Mouse (Mus musculus) inflammation-experienced regulatory T-cells, adult 6 months (primary cell): Measurements from ENCODE around the gene Naa25. TPM values are rescaled to one million over a fixed set of nuclear protein-coding genes. Genes with fewer than 3 reads are reported as not detected.

Experiments used
- ATAC-seq: one replicate; pipeline ENCODE4 v1.8.0; 2017
- polyA plus RNA-seq, 3 experiments: library from polyadenylated mRNA; unstranded; fragments of 100-300 nt; shearing (Covaris generic); gene quantifications; one replicate each; pipeline ENCODE4 v1.2.1; 2017

Gene Naa25
- polyA plus RNA-seq, 3 experiments from 2014 or later, result 26.1 to 40.4 (median 35.0) TPM

DNA sequence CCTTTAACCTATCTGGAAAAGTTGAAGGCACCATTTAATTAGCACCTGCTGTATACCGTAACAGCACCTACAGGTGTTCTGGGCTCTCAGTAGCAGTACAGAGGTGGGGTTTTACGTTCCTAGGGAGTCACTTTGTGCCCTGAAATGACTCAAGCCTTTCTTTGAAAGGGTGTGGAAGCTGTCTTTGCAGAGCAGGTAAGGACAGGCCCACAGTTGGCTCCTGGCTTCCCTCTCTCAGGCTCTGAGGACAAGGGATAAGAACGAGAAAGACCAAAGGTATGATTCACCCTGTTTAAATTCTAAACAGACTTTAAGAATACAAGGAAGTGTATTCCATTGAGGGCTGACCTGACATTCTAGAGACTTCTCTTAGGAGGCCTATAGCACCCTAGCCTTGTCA lies 4.3 kb upstream of the Naa25 start:
- no peak for ATAC-seq

DNA sequence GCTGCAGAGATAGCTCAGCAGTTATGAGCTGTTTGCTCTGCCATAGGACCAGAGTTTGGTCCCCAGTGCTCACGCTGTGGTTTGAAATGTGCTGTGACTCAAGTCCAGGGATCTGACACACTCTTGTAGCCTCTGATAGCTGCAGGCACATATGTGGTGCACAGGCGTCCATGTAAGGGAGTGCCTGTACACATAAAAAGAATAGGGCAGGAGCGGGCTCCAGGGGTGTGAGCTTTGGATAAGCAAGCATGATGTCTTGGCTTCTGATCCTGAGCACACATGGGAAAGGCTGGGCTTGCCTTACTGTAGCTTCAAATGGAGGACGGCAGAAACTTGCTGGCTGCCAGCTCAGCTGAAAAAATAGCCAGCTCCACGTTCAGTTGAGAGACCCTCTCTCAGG lies 2.1 kb upstream of the Naa25 start:
- no peak for ATAC-seq

DNA sequence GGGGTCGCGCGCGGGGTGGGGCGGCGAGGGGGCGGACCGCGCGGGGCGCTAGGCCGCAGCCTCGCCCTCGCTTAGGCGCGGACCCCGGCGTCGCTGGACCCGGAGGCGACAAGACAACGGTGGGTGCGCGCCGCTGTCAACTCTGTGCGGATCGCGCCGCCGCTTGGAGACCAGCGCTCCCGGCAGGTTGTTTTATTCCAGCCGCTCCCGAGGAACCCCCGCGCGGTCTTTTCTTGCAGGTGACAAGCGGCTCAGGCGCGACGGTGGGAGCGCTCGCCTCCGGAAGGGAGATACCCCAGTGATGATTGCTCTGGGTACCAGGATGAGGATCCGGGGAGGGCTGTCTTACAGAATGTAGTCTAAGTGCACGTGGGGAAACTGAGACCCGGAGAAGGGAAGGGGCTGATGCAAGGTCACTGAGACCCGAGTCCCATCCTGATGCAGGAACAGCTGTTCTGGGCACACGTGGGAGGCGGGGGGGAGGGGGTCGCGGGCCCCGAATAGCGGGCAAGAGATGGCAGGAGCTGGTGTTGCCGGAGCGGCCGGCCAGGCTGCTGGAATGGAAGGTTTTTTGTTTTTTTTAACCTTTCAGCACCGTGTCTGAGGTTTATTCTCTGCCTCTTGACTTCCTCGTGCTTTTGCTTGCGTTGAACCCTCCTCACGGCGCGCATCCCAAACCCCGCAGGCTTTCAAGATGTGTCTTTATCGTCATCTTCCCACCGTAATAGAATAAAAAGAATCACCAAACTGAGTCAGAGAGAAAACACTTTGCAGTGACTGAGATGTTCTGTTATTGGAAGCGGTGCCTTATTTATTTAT lies 619 bp downstream of the Naa25 start:
- peak; percentile 29 for ATAC-seq

DNA sequence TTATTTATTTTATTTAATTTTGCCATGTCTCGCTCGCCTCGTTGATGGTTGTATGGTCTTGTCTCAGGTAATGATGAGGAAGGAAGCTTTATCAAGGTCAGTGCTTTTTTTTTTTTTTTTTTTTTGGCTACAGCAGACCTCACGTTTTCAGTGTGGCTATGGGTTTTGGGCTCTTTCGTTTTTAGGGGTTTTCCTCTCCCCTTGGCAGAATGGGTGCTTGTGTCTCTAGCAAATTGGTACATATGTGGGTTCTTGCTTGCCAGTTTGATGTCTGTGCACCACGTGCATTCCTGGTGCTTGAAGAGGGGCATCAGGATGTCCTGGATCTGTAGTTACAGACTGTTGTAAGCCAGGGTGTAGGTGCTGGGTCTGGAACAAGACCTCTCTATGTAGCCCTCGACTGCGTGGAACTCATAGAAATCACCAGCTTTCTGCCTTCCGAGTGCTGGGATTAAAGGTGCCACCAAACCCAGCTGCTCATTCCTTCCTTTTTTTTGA lies 1.3 kb downstream of the Naa25 start:
- ATAC-seq, result no peak

DNA sequence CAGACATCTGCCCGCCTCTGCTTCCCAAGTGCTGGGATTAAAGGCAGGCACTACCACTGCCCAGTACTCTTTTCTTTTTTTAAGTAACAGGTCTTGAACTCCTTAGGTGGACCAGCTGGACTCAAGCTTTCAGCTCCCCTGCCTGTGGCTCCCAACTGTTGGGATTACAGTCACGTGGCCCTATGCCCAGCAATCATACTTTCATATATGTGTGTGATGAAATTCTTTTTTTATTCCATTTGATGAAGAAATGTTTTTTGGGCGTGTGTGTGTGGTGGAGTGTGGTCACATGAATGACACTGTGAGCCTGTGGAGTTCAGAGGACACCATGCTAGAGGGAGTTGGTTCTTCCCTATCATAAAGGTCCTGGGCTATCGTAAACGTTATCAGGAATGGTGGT lies 1.8 kb downstream of the Naa25 start:
- ATAC-seq, result no peak

DNA sequence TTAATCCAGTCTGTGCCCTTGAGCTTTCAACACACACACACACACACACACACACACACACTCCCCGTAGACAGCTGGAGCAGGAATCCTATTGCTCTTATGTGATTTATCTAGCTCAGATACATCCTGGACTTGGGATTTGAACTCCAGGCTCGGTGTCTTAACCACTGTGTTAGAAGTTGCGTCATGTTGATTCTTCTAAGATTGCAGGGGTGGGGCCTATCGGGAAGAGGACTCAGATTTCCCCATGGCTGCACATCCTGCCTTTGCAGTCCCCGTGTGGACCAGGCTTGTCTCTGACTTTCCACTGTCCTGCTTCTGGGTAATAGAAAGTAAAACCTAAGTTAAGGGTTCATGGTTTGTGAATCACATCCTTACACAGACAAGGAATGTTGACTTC lies 2.3 kb downstream of the Naa25 start:
- ATAC-seq, result no peak

DNA sequence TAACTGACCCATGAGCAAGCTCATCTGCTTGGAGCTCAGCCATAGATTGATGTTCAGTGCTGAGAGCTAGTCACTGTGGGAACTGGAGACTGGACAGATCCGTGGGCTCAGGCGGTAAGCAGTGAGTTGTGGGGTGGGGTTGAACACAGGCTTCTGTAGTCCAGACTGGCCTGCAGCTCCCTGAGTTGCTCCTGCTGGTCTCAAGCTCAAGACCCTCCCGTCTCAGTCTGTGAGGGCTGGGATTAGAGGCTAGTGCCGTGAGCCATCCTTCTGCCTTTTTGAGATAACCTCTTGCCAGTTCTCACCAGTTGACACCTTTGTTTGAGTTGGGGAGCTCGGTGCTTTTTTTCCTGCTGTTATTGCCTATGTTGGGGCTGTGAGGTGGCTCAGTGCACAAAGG lies 3.1 kb downstream of the Naa25 start:
- ATAC-seq, result no peak

DNA sequence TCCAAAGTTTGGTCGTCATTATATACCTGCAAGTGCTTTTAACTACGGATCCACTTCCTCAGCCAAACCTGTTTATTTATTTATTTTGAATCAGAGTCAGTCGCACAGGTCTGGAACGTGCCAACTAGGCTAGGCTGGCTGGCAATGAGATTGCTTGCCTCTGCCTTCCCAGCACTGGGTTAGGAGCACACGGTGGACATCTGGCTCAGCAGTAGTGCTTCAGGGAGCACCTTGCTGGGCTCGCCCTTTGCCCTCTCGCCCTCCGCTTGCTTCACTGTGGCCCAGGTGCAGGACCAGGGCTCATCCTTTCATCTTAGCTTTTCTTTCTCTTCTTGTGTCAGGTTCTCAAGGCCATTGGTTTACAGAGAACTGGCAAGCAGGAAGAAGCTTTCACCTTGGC lies 10.1 kb downstream of the Naa25 start:
- ATAC-seq, result no peak

DNA sequence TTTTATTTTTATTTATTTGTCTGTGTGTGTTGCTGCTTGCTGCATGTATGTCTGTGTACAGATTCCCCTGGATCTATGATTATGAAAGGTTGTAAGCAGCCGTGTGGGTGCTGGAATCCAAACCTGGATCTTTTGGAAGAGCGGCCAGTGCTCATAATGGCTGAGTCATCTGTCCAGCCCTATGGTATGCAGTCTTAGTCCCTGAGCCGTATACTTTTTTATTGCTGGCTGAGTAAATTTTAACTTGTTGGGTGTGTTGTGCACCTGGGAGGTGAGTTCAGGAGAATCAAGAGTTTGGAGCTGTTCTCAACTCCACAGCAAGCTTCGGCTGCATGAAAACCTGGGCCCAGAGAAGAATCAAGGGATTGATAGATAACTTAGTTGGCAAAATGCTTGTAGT lies 13.2 kb downstream of the Naa25 start:
- ATAC-seq, result no peak

DNA sequence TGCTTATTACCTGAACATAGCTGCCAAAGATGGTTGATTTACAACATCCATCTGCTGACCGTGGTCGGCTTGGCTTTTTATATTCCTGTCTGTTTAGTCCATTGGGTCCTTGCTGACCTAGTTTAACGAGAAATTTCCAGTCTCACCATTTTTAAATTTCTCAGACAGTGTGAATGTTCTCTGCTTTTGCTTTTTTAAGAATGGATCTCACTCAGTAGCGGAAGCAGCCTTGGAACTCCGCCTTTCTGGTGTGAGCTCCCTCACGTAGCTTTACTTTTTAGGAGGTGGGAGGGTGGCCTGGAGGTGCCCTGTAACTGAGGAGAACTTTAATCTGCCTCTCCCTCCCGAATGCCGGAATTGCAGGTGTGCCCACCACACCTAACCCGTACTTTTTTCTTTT lies 23.0 kb downstream of the Naa25 start:
- ATAC-seq, result no peak

DNA sequence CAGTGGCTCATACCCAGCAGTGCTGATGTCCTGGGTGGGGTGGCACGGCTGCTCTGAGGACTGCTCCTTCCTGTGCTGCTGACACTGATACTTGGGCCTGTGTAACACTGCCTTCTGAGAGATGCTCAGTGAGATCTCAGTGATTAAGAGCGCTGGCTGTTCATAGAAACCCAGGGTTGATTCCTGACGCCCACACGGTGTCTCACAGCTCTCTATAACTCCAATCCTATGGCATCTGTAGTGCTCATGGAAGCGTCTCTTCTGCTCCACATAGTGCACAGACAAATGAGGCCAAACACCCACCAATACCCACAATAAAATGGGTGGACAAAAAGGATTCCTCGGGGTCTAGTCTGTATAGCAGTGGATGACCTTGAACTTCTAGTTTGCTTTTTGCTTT lies 25.1 kb downstream of the Naa25 start:
- ATAC-seq, result no peak

DNA sequence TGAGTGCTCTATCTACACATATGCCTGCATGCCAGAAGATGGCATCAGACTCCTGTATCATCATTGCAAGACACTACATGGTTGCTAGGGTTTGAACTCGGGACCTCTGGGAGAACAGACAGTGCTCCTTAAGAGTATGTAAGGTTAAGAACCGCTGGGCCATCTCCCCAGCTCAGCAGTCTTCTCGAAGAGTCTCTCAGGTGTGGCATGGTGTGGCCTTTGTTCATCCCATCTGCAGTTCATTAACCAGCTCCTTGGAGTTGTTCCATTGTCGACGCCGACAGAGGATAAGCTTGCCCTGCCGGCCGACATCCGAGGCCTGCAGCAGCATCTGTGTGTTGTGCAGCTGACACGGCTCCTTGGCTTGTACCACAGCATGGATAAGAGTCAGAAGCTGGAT lies 25.6 kb downstream of the Naa25 start:
- no peak for ATAC-seq

DNA sequence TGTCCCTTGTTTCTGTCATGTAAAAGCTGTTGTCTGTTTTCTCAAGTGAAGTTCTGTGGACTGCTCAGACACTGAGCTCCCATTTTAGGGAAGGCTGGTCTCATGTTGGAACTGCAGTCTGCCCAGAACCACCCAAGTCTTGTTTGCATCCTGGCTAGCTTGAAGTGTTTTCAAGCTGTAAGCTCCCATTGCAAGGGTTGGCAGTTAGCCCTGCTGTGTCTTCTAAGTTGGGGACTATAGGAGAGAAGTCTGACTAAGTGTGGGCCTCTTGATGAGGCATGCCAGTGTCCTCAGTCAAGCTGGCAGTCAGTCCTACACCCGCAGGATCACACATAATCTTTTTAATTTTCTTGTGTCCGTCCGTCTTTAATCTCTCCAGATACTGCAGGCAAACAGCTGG lies 31.2 kb downstream of the Naa25 start:
- ATAC-seq, result no peak

DNA sequence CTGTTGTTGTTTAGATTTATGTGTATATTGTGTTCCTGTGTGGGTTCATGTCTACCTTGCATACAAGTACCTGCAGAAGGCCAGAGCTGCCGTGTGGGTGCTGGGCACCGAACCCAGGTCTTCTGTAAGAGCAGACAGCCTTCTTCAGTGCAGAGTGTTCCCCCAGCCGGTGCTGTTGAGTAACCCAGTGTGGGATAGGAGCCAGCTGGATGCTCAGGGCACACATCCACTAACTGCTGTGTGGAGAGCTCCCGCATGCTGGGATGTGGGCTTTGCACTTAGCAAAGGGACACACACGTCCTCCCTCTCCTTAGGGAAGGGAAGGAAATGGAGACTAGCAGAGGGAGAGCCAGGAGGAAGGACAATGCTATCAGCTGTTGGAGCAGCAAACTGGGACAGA lies 40.4 kb downstream of the Naa25 start:
- ATAC-seq, result no peak

DNA sequence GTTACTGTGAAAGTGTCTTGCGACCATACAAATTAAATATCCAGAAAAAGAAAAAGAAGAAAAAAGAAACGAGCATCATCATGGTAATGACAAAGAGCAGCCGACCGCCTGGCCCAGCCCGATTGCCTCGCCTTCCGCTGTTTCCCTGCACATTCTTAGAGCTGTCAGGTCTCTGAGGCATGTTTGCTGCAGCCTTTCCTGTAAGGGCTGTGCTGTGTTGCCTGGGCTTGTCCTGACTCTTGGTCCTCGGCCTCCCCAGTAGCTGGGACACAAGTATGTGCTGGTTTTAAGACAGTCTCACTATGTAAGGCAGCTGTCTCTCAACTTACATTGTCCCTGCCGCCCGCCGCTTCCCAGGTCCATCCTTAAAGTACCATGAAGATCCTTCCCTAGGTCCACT lies 41.0 kb downstream of the Naa25 start:
- ATAC-seq, result no peak

DNA sequence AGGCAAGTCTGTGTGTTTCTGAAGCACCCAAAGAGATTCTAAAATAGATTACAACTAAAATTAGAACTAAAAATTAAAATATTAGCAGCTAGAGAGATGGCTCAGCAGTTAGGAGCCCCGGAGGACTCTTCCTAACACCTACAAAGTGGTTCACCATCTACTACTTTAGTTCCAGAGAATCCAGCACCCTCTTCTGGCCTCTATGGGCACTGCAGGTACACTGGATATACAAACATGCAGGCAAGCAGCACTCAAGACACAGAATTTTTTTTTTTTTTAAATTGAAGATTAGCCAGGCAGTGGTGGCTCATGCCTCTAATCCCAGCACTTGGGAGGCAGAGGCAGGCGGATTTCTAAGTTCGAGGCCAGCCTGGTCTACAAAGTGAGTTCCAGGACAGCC lies 45.8 kb downstream of the Naa25 start:
- ATAC-seq, result no peak

DNA sequence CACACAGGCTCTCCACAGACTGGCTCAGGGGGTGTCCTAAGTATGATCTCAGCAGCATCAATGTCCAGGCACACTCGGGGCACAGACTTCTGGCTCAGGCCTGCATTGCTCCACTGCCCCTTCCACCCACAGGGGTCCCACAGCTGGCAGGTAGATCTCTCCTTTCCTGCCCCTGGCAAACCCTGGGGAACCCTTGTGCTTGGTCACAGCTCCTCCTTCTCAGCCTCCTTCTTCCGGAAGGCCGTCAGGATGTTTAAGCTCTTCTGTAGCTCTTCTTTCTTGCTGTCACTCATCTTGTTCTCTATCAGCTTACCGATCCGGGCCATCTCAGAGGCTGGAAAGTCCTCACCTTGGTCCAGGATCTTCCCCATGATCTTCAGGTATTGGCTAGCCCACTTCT lies 47.1 kb downstream of the Naa25 start:
- no peak for ATAC-seq

DNA sequence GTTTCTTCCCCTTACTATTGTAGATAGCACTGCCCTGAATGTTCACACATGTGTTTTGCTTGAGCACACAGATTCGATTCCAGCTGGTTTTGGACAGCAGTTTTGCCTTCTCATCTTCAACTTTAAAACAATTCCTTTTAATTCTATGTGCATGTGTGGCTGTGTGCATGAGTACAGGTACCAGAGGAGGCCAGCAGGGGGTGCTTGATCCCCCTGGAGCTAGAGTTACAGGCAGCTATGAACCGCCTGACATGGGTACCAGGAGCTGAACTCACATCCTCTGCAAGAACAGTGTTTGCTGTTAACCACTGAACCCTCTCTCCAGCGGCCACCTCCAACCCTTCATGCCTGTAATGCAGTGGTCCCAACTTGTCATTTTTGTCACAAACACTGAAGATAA lies 50.7 kb downstream of the Naa25 start:
- ATAC-seq, result no peak

DNA sequence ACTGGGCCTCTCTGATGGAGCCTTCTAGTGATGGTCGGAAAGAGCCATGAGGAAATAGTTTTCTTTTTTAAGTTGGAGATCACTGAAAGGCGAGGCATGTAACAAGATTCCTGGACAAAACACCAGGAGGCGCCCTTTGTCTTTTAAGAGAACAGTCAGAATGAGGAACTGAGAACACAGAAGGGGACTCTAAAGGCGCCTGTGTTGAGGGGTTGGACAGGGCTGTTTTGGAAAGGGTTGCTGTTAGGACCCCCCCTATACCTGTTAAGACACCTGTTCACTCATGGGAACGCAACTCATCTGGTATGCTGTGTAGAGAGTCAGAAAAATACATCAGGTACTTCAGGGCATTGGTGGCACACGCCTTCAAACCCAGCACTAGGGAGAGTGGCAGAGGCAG lies 52.2 kb downstream of the Naa25 start:
- no peak for ATAC-seq

DNA sequence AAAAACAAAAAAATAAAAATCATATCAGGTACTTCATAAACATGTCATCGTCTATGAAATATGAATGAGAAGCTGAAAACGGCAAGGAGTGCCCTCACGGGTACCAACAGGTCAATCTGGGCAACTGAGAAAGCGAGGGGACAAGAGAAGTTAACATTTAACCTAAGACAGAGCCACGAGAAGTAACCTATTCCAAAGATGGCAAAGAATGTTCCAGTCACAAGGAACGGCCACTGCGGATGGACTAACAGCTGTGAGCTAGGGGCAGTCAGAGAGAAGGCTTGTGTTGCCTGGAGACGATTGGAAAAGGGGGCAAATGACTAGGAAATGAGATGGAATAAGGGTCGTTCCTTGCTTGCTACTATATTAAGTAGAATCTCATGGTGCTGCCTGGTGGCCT lies 52.7 kb downstream of the Naa25 start:
- ATAC-seq, result no peak

DNA sequence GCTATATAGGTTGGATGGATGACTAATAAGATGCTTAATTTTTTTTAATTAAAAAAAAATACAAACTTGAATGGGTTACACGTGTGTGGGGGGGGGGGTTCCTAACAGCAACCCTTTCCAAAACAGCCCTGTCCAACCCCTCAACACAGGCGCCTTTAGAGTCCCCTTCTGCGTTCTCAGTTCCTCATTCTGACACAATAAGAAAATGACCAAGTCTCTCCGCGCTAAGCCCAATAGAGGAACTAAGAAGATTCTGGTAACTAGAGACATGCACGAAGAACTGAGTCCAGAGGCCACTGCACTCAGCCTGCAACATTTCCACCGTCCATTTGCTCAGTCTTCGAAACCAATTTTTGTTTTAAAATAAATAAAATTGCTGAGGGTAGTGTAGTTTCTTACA lies 53.5 kb downstream of the Naa25 start:
- no peak for ATAC-seq

DNA sequence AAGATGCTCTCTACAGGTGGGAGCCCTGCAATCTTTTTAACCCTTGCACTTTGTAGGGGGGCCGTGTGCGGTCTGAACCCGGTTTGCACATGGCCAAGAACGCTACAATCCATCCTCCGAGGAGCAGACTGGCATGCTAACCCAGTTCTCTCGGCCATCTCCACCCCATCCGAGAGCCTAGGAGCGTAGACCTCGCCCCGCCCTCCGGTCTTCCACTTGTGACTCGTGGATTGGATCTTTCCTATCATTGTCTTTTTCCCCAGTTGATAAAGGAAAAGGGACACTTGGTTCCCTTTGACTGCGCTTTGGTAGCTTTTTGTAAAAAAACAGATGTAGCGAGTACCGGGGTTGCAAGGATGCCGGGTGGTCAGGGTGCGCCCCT lies 53.9 kb downstream of the Naa25 start, which contains the start of gene Tmem116:
Tmem116 (plus strand) TSS at position 250 of the 382 bp plus-strand sequence.
- ATAC-seq, result no peak

DNA sequence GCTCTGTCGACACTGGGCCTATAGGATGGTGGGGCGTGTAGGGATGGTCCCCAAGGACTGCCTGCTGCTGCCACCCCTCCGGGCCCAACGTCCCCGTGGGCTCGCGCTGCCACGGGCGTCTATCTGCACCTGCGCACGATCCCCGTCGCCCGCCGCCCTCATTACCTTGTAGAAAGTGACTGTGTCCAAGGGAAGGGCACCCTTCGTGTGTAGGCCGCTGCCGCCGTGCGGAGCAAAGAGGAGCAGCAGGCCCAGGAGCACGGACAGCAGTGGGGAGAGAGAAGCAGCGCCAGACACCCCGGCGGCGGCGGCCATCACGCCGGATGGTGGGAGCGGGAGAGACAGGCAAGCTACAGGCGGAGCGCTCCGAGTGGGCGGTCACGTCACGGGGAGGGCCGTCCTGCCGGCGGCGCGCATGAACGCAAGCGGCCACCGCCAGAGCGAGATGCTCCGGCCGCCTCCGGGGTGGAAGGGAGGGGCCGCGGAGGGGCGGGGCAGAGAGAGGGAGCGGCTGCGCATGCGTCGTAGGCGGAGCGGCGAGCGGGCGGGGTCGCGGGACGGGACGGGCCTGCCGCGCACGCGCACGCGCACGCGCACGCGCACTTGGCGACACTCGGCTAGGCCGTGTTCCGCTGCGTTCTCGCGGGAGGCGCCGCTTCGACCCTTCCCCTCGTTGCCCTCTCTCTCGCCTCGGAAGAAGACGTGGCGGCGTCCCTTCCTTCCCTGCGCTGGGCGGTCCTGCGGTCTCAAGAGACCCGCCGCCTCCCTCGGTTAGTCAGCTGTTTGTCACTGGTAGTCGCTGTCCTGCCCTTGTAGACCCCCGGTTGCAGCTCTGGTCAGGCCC lies 54.5 kb downstream of the Naa25 start, which contains the start of gene Erp29:
Erp29 (minus strand) TSS at position 481 of the 844 bp plus-strand sequence.
- ATAC-seq, result peak; percentile 91

DNA sequence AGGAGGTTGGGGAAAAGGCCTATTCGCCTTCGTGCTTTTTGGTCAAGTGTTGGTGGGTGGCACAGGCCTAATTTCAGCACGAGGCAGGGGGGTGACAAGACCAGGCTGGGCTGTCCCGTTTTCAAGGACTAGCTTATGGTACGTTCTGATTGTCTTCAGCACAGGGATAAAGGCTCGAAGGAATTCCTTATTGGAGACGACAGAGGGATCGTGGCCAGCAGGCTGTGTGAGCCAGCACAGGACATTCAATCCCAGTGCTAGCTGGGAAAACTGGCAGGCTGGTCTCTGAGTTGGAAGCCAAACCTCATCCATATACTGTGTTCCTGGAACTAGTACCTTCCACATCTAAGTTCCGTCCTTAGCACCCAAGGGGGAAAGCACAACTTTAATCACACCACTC lies 55.2 kb downstream of the Naa25 start:
- no peak for ATAC-seq
